Mouse (Mus musculus) midbrain, embryonic 16.5 days (tissue): Measurements from ENCODE around the gene Camk1d. TPM values are rescaled to one million over a fixed set of nuclear protein-coding genes. Genes with fewer than 3 reads are reported as not detected.

ENCODE experiments used
- ATAC-seq: fragments of 200-750 bp; cut with Nextera tagmentation; 2 replicates; pipeline ENCODE4 v1.8.0; 2017; ENCODE audit warnings: moderate TSS enrichment
- H3K27ac ChIP-seq: fragments of 300-500 bp; sonication (generic); 2 replicates; pipeline ENCODE4 v1.5.1; 2014; ENCODE audit warnings: mild to moderate bottlenecking, low read length, mixed read lengths
- H3K27me3 ChIP-seq: fragments of 300-500 bp; sonication (generic); 2 replicates; pipeline ENCODE4 v1.6.1; 2014; ENCODE audit warnings: low read depth, low read length, mixed read lengths; ENCODE audit not compliant: control insufficient read depth, insufficient read depth
- H3K36me3 ChIP-seq: fragments of 300-500 bp; sonication (generic); 2 replicates; pipeline ENCODE4 v1.6.1; 2014; ENCODE audit warnings: mild to moderate bottlenecking, low read length, moderate library complexity, mixed read lengths; ENCODE audit not compliant: control insufficient read depth, insufficient read depth
- H3K4me1 ChIP-seq: fragments of 300-500 bp; sonication (generic); 2 replicates; pipeline ENCODE4 v1.6.1; 2014; ENCODE audit warnings: mild to moderate bottlenecking, low read length, mixed read lengths; ENCODE audit not compliant: control insufficient read depth, insufficient read depth
- H3K4me2 ChIP-seq: fragments of 300-500 bp; sonication (generic); 2 replicates; pipeline ENCODE4 v1.6.1; 2014; ENCODE audit warnings: mild to moderate bottlenecking, low read length, mixed read lengths
- H3K4me3 ChIP-seq: fragments of 300-500 bp; sonication (generic); 2 replicates; pipeline ENCODE4 v1.5.1; 2014; ENCODE audit warnings: low read depth, mild to moderate bottlenecking, low read length, moderate library complexity, mixed read lengths
- H3K9ac ChIP-seq: fragments of 300-500 bp; sonication (generic); 2 replicates; pipeline ENCODE4 v1.6.1; 2014; ENCODE audit warnings: low read depth, low read length, mixed read lengths
- H3K9me3 ChIP-seq: fragments of 300-500 bp; sonication (generic); replicated peaks from 2 replicates; pipeline ENCODE4 v1.6.1; 2014; ENCODE audit warnings: mild to moderate bottlenecking, low read length, mixed read lengths; ENCODE audit not compliant: control insufficient read depth, poor library complexity, severe bottlenecking
- WGBS: fragments of 180-500 bp; shearing (Covaris S2); extraction: QIAGEN DNeasy Blood & Tissue Kit; methylation state at CpG from one replicate; pipeline ENCODE4 v1.1.7; 2014; 5-methylcytosine and 5-hydroxymethylcytosine counted together
- polyA plus RNA-seq: library from polyadenylated mRNA; unstranded; fragments of >200 nt; fragmentation: Nextera tagmentation; extraction: Ambion mirVana; gene quantifications from 2 replicates; pipeline ENCODE4 v1.2.1, GENCODE M21; 2015

Camk1d gene
- polyA plus RNA-seq, 1 experiment from 2014 or later, result 7.7 TPM

DNA sequence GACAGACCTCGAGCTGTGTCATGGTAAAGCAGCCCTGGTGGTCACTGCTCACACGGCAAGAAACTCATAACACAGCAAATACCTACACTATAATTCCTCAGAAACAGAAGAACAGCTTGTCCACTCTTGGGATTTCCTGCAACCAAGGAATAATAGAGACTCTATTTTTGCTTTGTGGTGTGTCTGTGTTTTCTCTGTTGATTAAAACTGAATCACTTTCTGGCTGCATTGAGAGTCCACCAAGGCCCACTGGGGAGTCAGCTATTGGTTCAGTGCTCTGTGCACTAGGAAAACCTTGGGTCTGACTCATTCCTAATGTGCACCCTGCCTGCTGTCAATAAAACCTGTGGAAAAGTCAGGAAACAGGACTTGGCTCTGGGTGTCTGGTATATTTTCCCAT, 68.7 kb downstream of the Camk1d start:
- Histone ChIP-seq H3K36me3 (no peaks in the 10 kb centered on the region), H3K9me3 (no peaks in the 10 kb centered on the region), H3K27me3 (no peaks in the 10 kb centered on the region), H3K4me3 (no peak overlapping the region), H3K4me2 (no peak overlapping the region), H3K9ac (no peak overlapping the region), H3K4me1 (peaks cover 6% of the 10 kb centered on the region), H3K27ac (no peak overlapping the region)
- no peak for ATAC-seq
- 73% methylated on average over 2 of the region's 2 CpGs for WGBS

DNA sequence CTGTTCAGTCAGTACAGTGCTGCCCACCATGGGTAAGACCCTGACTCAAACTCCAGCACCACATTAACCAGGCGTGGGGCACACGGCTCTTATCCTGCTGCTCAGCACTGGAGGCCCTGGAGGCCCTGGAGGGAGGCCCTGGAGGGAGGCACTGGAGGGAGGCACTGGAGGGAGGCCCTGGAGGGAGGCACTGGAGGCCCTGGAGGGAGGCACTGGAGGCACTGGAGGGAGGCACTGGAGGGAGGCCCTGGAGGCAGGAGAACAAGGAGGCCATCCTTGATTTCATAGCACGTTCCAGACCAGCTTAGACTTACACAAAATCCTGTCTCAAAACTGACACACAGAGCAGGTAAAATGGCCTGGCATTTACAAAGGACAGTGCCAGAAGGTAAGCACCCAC, 70.4 kb downstream of the Camk1d start:
- Histone ChIP-seq H3K9me3 (no peaks in the 10 kb centered on the region), H3K27me3 (no peaks in the 10 kb centered on the region), H3K9ac (no peak overlapping the region), H3K4me2 (no peak overlapping the region), H3K4me1 (peaks cover 6% of the 10 kb centered on the region), H3K27ac (no peak overlapping the region), H3K36me3 (no peaks in the 10 kb centered on the region), H3K4me3 (no peak overlapping the region)
- ATAC-seq, result no peak
- 85% methylated on average over 3 of the region's 3 CpGs for WGBS

- ATAC-seq, result no peak
- Histone ChIP-seq H3K4me3 (no peak overlapping the region), H3K36me3 (no peaks in the 10 kb centered on the region), H3K27ac (no peak overlapping the region), H3K4me2 (no peak overlapping the region), H3K9ac (no peak overlapping the region), H3K27me3 (no peaks in the 10 kb centered on the region), H3K4me1 (peaks cover 6% of the 10 kb centered on the region), H3K9me3 (no peaks in the 10 kb centered on the region)
- WGBS, result 80% methylated on average over 7 of the region's 7 CpGs
Measured at GRCm38 (mm10) chr2:5643226-5643625, 71.1 kb downstream of the Camk1d start.

- no peak overlapping the region for H3K4me3 ChIP-seq
- no peak overlapping the region for H3K4me2 ChIP-seq
- WGBS, result 68% methylated on average over 5 of the region's 5 CpGs
Measured at GRCm38 (mm10) chr2:5642624-5643023, 71.7 kb downstream of the Camk1d start.

DNA sequence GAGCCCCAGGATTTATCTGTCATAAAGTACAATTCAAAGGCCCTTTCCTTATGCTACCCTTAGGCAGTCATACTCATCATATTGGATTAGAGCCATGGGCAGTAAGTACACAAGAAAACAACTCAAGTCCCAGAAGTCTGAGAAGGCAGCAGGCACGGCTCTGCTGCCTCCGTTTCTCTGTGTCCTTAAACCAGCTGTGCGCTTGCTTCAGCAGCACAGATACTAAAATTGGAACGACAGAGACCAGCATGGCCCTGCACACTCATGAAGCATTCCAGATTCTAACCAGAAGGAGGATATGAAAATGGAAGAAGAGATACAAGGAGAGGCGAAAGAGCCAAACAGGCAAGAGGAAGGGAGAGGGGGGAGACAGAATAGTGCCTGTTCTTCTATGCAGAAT, 72.6 kb downstream of the Camk1d start:
- no peaks in the 10 kb centered on the region for H3K27me3 ChIP-seq
- no peak overlapping the region for H3K4me2 ChIP-seq
- 0 out of 2 replicates have a peak overlapping the region, but pooled peaks have one; percentile 20 for H3K9ac ChIP-seq
- H3K4me3 ChIP-seq, result no peak overlapping the region
- no peaks in the 10 kb centered on the region for H3K36me3 ChIP-seq
- no peak overlapping the region for H3K27ac ChIP-seq
- H3K4me1 ChIP-seq, result peaks cover 6% of the 10 kb centered on the region
- ATAC-seq, result no peak
- WGBS, result 65% methylated on average over 5 of the region's 5 CpGs
- no peaks in the 10 kb centered on the region for H3K9me3 ChIP-seq

More at GRCm38 (mm10) chr2:5642624-5643023, 71.7 kb downstream of the Camk1d start:
- peaks cover 6% of the 10 kb centered on the region for H3K4me1 ChIP-seq
- H3K27ac ChIP-seq, result no peak overlapping the region
- H3K9me3 ChIP-seq, result no peaks in the 10 kb centered on the region
- H3K27me3 ChIP-seq, result no peaks in the 10 kb centered on the region
- H3K36me3 ChIP-seq, result no peaks in the 10 kb centered on the region
- no peak for ATAC-seq
- no peak overlapping the region for H3K9ac ChIP-seq

- Histone ChIP-seq H3K9me3 (no peaks in the 10 kb centered on the region), H3K9ac (no peak overlapping the region), H3K4me1 (peaks cover 6% of the 10 kb centered on the region), H3K4me3 (no peak overlapping the region), H3K27me3 (no peaks in the 10 kb centered on the region), H3K4me2 (no peak overlapping the region), H3K27ac (no peak overlapping the region), H3K36me3 (no peaks in the 10 kb centered on the region)
- 87% methylated on average over 5 of the region's 5 CpGs for WGBS
- ATAC-seq, result no peak
Measured at GRCm38 (mm10) chr2:5640586-5640985, 73.7 kb downstream of the Camk1d start.

DNA sequence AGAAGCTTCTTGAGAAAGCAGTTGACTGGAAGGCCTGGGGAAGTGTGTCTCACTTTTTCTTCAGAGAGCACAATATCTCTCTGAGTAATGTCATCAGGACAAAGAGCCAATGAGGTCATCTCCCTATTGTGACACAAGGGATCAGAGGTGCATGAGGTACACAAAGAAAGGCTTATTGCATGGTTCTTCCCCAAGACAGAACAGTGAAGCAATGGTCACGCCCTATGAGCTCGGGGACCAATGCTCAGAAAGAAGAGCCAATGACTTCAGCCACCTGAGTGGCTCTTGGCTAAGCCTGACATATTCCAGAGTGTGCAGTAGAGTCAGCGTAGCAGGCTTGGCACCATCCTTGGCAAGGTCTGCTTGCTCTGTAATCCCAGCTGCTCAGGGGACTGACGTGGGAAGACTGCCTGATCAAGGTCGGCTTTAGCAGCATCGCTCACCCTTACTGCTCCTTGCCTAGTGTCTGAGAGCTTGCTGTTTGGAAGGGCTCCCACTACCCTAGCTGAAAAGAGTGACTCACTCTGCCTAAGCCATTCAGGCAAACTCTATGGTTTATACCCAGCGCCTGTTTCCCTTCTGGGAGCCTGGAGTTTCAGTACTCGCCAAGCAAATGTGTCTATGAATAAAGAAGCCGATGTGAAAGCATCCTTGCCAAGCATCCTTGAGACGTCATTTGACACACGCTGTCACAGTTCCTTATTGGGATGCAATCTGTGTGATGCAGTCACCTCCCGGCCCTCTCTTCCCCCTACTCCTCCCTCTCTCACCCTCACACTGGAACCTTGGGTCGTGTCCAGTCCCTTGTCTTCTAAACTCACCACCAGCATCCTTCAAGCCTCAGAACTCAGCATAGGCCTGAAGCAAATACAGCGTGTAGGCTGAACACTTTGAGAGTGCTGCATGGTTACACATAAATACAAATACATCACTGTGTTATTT, 77.2 kb downstream of the Camk1d start:
- Histone ChIP-seq H3K9ac (no peak overlapping the region), H3K4me3 (no peak overlapping the region), H3K4me1 (peaks cover 6% of the 10 kb centered on the region), H3K36me3 (no peaks in the 10 kb centered on the region), H3K4me2 (no peak overlapping the region), H3K9me3 (no peaks in the 10 kb centered on the region), H3K27me3 (no peaks in the 10 kb centered on the region), H3K27ac (no peak overlapping the region)
- ATAC-seq, result peak; percentile 70
- 79% methylated on average over 14 of the region's 14 CpGs for WGBS

DNA sequence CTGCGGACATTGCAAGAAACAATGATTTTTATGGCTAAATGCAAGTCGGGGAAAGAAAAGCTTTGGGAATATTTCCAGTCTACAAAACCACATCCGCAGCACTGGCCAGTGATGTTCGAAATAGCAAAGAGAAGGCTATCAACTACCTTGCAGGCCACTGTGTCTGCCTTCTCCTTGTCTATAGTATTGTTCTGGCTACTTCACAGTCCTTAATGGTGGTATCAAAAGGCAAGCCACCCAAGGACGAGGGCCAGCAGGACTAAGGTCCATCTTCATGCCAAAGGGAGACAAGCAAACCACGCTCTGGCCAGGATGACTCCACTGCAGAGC, 82.0 kb downstream of the Camk1d start:
- H3K9me3 ChIP-seq, result no peaks in the 10 kb centered on the region
- no peak overlapping the region for H3K27ac ChIP-seq
- no peak for ATAC-seq
- H3K4me2 ChIP-seq, result no peak overlapping the region
- no peaks in the 10 kb centered on the region for H3K4me1 ChIP-seq
- no peaks in the 10 kb centered on the region for H3K27me3 ChIP-seq
- WGBS, result 92% methylated on average over 6 of the region's 6 CpGs
- H3K36me3 ChIP-seq, result no peaks in the 10 kb centered on the region
- no peak overlapping the region for H3K9ac ChIP-seq
- no peak overlapping the region for H3K4me3 ChIP-seq

GRCm38 (mm10) chr2:5631676-5632354, 82.5 kb downstream of the Camk1d start:
- 91% methylated on average over 11 of the region's 11 CpGs for WGBS
- H3K9me3 ChIP-seq, result no peaks in the 10 kb centered on the region
- no peak for ATAC-seq
- H3K27me3 ChIP-seq, result no peaks in the 10 kb centered on the region
- no peak overlapping the region for H3K27ac ChIP-seq
- no peak overlapping the region for H3K4me3 ChIP-seq
- H3K4me2 ChIP-seq, result no peak overlapping the region
- no peaks in the 10 kb centered on the region for H3K4me1 ChIP-seq
- H3K36me3 ChIP-seq, result no peaks in the 10 kb centered on the region
- H3K9ac ChIP-seq, result no peak overlapping the region
